Mouse (Mus musculus): ENCODE measurements around the gene Zc3h7a. TPM values are rescaled to one million over a fixed set of nuclear protein-coding genes. Genes with fewer than 3 reads are reported as not detected.

Zc3h7a gene
- total RNA-seq, 2 experiments from 2014 or later, result 74.5 to 96.1 TPM

- H3K27ac ChIP-seq, result peak overlapping the region; percentile 63
- no peak for DNase-seq (ENCODE audit: low spot score in 2 of 2)
- no peak overlapping the region for H3K4me3 ChIP-seq
- peak; percentile 64 for TF ChIP-seq CTCF (conservative IDR thresholded peaks at IDR 0.05)
Measured at GRCm38 (mm10) chr16:11086856-11087588, 89.2 kb downstream of the Zc3h7a start.

Small RNA genes within 50 kb of the gene (microRNA-seq; reads per million reads assigned to microRNA genes)
- gene Gm23935, result 4.1 to 7.3 reads per million in 2 experiments

Other genes with a start within 250 kb of the Zc3h7a start
- gene Snn, start 115.4 kb downstream of the Zc3h7a start, total RNA-seq (2021), result 100 to 1,000 TPM; 171 TPM
- 10 to 100 TPM; 14.1 to 14.5 TPM for gene Litaf, start 110.2 kb downstream of the Zc3h7a start, total RNA-seq (2021)
- 10 to 100 TPM; 30.5 to 31.5 TPM for gene Txndc11, start 41.7 kb downstream of the Zc3h7a start, total RNA-seq (2021)
- 10 to 100 TPM; 54.1 to 58.0 TPM for gene Rsl1d1, start 26.9 kb upstream of the Zc3h7a start, total RNA-seq (2021)
- 10 to 100 TPM; 85.1 to 86.5 TPM for gene Gspt1, start 77.9 kb upstream of the Zc3h7a start, total RNA-seq (2021)
- not detected for gene Tnfrsf17, start 137.4 kb upstream of the Zc3h7a start, total RNA-seq (2021)
- 10 to 100 TPM; 23.8 to 24.9 TPM for gene Snx29, start 146.5 kb upstream of the Zc3h7a start, total RNA-seq (2021)

Data from layer of hippocampus, adult 2 months (tissue).